Mouse (Mus musculus) neural tube, embryonic 15.5 days (tissue): ENCODE measurements around the gene Ptprcap. TPM values are rescaled to one million over a fixed set of nuclear protein-coding genes. Genes with fewer than 3 reads are reported as not detected.

Source experiments
- polyA plus RNA-seq: library from polyadenylated mRNA; unstranded; fragments of >200 nt; fragmentation: Nextera tagmentation; extraction: Ambion mirVana; gene quantifications from 2 replicates; pipeline ENCODE4 v1.2.1, GENCODE M21; 2015

Ptprcap gene
- polyA plus RNA-seq, 1 experiment from 2014 or later = 1.0 TPM

Other genes with a start within 250 kb of the Ptprcap start
- 20.3 and 29.0 TPM in 2 replicates for gene Tcirg1, start 246.5 kb upstream of the Ptprcap start, polyA plus RNA-seq
- gene Ndufs8, start 240.8 kb upstream of the Ptprcap start, polyA plus RNA-seq = 308 and 330 TPM in 2 replicates
- 2.5 and 3.8 TPM in 2 replicates for gene Aldh3b1, start 223.8 kb upstream of the Ptprcap start, polyA plus RNA-seq
- 15.0 and 20.6 TPM in 2 replicates for gene Unc93b1, start 218.4 kb upstream of the Ptprcap start, polyA plus RNA-seq
- not detected in 2 replicates for gene Aldh3b3, start 195.0 kb upstream of the Ptprcap start, polyA plus RNA-seq
- gene Aldh3b2, start 181.3 kb upstream of the Ptprcap start, polyA plus RNA-seq = 0.20 and 1.6 TPM in 2 replicates
- 2.8 and 4.6 TPM in 2 replicates for gene Acy3, start 167.0 kb upstream of the Ptprcap start, polyA plus RNA-seq
- 0.08 TPM in 1 of 2 replicates, not detected in the other for gene Tbx10, start 160.9 kb upstream of the Ptprcap start, polyA plus RNA-seq
- 26.1 and 26.8 TPM in 2 replicates for gene Nudt8, start 153.0 kb upstream of the Ptprcap start, polyA plus RNA-seq
- gene Gm49405, start 153.0 kb upstream of the Ptprcap start, polyA plus RNA-seq = 4.5 and 5.7 TPM in 2 replicates
- 6.0 and 6.7 TPM in 2 replicates for gene Doc2g, start 150.3 kb upstream of the Ptprcap start, polyA plus RNA-seq
- gene Ndufv1, start 140.8 kb upstream of the Ptprcap start, polyA plus RNA-seq = 262 and 279 TPM in 2 replicates
- gene Gstp1, start 115.6 kb upstream of the Ptprcap start, polyA plus RNA-seq = 552 and 568 TPM in 2 replicates
- 1.9 and 7.6 TPM in 2 replicates for gene Gstp2, start 107.6 kb upstream of the Ptprcap start, polyA plus RNA-seq
- 1.1 TPM in 1 of 2 replicates, not detected in the other for gene Gstp3, start 94.0 kb upstream of the Ptprcap start, polyA plus RNA-seq
- not detected in 2 replicates for gene Cabp2, start 72.0 kb upstream of the Ptprcap start, polyA plus RNA-seq
- 88.7 and 99.0 TPM in 2 replicates for gene Cdk2ap2, start 56.4 kb upstream of the Ptprcap start, polyA plus RNA-seq
- gene Pitpnm1, start 53.6 kb upstream of the Ptprcap start, polyA plus RNA-seq = 72.1 and 80.9 TPM in 2 replicates
- 105 and 111 TPM in 2 replicates for gene Aip, start 27.7 kb upstream of the Ptprcap start, polyA plus RNA-seq
- gene Gpr152, start 13.8 kb upstream of the Ptprcap start, polyA plus RNA-seq = not detected in 2 replicates
- gene Cabp4, start 9.6 kb upstream of the Ptprcap start, polyA plus RNA-seq = 0.20 and 0.28 TPM in 2 replicates
- 102 and 141 TPM in 2 replicates for gene Coro1b, start 5.0 kb upstream of the Ptprcap start, polyA plus RNA-seq
- 54.4 and 56.3 TPM in 2 replicates for gene Rps6kb2, start 9.8 kb downstream of the Ptprcap start, polyA plus RNA-seq
- gene Carns1, start 21.9 kb downstream of the Ptprcap start, polyA plus RNA-seq = 5.9 and 6.4 TPM in 2 replicates
- 0.74 and 20.7 TPM in 2 replicates for gene Tbc1d10c, start 37.7 kb downstream of the Ptprcap start, polyA plus RNA-seq
- gene Ppp1ca, start 38.5 kb downstream of the Ptprcap start, polyA plus RNA-seq = 589 and 681 TPM in 2 replicates
- 24.3 and 27.2 TPM in 2 replicates for gene Rad9a, start 48.1 kb downstream of the Ptprcap start, polyA plus RNA-seq
- gene Clcf1, start 60.6 kb downstream of the Ptprcap start, polyA plus RNA-seq = 0.78 and 2.2 TPM in 2 replicates
- gene AC109138.7, start 60.8 kb downstream of the Ptprcap start, polyA plus RNA-seq = not detected in 2 replicates
- gene Pold4, start 78.3 kb downstream of the Ptprcap start, polyA plus RNA-seq = 24.7 and 28.0 TPM in 2 replicates
- gene Ssh3, start 115.6 kb downstream of the Ptprcap start, polyA plus RNA-seq = 19.8 TPM in 2 replicates
- gene Ankrd13d, start 129.5 kb downstream of the Ptprcap start, polyA plus RNA-seq = 63.0 and 75.4 TPM in 2 replicates
- gene Grk2, start 152.6 kb downstream of the Ptprcap start, polyA plus RNA-seq = 26.2 and 31.3 TPM in 2 replicates
- gene Kdm2a, start 244.7 kb downstream of the Ptprcap start, polyA plus RNA-seq = 28.4 and 38.5 TPM in 2 replicates